Mouse (Mus musculus): Measurements from ENCODE around the gene Aamp. TPM values are rescaled to one million over a fixed set of nuclear protein-coding genes. Genes with fewer than 3 reads are reported as not detected.

Aamp gene
- total and polyA plus RNA-seq, 3 experiments: 63.5 to 265 (median 127) TPM

DNA sequence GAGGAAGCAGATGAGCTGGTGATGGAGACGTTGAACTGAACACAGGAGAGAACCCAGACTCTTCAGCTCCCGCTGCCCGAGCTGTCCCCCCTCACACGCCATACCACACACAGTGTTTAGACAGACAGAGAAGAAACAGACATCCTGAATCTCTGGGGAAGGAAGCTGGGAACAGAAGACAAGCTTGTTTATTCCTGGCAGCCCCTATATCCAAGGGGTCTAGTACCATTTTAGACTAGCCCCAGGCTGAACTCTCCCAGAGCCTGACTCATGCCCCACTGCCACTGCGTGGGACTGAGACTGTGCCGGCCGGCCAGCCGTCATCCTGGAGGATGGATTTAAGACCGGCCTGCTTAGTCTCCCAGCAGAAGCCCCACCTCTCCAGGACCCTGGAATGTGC is 9.5 kb downstream of the Aamp start:
- TF ChIP-seq CTCF (IDR thresholded peaks at IDR 0.05; ENCODE audit: low read depth, low read length): no peak
- TF ChIP-seq POLR2AphosphoS5 (IDR thresholded peaks at IDR 0.05; ENCODE audit: insufficient replicate concordance, low read depth, low read length): no peak
- TF ChIP-seq GATA2 (IDR thresholded peaks at IDR 0.05; ENCODE audit: borderline replicate concordance, low read depth, low read length): no peak
- no peak for TF ChIP-seq TAL1 (conservative IDR thresholded peaks at IDR 0.05; ENCODE audit: low read depth, low read length)
- TF ChIP-seq GATA1 (IDR thresholded peaks at IDR 0.05; ENCODE audit: borderline replicate concordance, low read length): no peak
- Histone ChIP-seq H3K9me3 (replicated peaks) (no peaks in the 10 kb centered on the region), H3K27me3 (ENCODE audit: insufficient read depth, low read length) (peaks cover 48% of the 10 kb centered on the region), H3K4me3 (ENCODE audit: low read depth, low read length) (no peak overlapping the region), H3K4me1 (ENCODE audit: insufficient read depth, low read depth, low read length) (peaks cover 35% of the 10 kb centered on the region), H3K36me3 (replicated peaks) (peaks cover 23% of the 10 kb centered on the region)
- DNase-seq (ENCODE audit: low spot score) (no peak), ATAC-seq (ENCODE audit: extremely low read depth, insufficient number of reproducible peaks, low FRiP score, poor library complexity, severe bottlenecking) (no peak)

DNA sequence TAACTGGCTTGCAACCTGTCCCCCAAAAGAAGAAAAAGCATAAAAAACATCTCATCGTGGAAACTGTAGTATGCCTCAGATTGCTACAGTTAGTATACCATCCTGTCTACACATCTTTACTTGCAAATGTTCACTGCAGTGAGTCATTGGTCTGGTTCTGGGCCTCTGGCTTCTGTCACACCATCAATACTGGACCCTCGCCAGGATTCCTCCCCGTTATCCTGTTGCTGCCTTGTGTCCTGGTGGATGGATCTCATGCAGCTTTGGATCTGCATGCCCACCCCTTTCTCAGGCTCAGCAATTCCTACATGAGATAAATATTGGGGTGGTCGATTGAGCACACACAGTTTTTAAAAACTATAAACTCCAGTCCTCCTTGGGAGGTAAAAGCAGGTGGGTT is 12.9 kb downstream of the Aamp start:
- no peak for DNase-seq (ENCODE audit: low spot score)
- Histone ChIP-seq H3K4me3 (ENCODE audit: low read depth, low read length) (no peak overlapping the region), H3K4me1 (ENCODE audit: insufficient read depth, low read depth, low read length) (peaks cover 8% of the 10 kb centered on the region; the same call in 1 of the 2 replicates), H3K27me3 (ENCODE audit: insufficient read depth, low read length) (peaks cover 28% of the 10 kb centered on the region), H3K36me3 (replicated peaks) (peaks cover 38% of the 10 kb centered on the region), H3K9me3 (replicated peaks) (no peaks in the 10 kb centered on the region)
- no peak for ATAC-seq (ENCODE audit: extremely low read depth, insufficient number of reproducible peaks, low FRiP score, poor library complexity, severe bottlenecking)
- TF ChIP-seq GATA1 (IDR thresholded peaks at IDR 0.05; ENCODE audit: borderline replicate concordance, low read length) (no peak), TAL1 (conservative IDR thresholded peaks at IDR 0.05; ENCODE audit: low read depth, low read length) (no peak), CTCF (IDR thresholded peaks at IDR 0.05; ENCODE audit: low read depth, low read length) (no peak), POLR2AphosphoS5 (IDR thresholded peaks at IDR 0.05; ENCODE audit: insufficient replicate concordance, low read depth, low read length) (no peak), GATA2 (IDR thresholded peaks at IDR 0.05; ENCODE audit: borderline replicate concordance, low read depth, low read length) (no peak)

DNA sequence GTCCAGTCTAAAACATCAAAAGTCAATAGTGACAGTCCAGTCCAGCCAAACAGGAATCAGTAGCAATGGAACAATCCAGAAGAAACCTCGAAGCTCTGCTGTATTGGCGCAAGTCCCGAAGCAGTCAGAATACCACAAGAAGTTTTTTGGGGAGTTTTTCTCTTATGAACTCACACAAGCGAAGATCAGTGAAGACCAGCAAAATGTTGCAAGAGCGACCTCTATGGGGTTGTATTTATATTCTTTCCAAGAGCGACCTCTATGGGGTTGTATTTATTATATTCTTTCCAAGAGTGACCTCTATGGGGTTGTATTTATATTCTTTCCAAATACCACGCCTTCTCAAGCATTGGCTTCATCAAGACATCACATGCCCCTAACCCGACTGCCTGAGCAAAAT is 15.8 kb downstream of the Aamp start:
- Histone ChIP-seq H3K36me3 (replicated peaks) (peaks cover 67% of the 10 kb centered on the region), H3K4me3 (ENCODE audit: low read depth, low read length) (no peak overlapping the region), H3K9me3 (replicated peaks) (no peaks in the 10 kb centered on the region), H3K4me1 (ENCODE audit: insufficient read depth, low read depth, low read length) (peaks cover 5% of the 10 kb centered on the region; the same call in 1 of the 2 replicates), H3K27me3 (ENCODE audit: insufficient read depth, low read length) (no peaks in the 10 kb centered on the region)
- ATAC-seq (ENCODE audit: extremely low read depth, insufficient number of reproducible peaks, low FRiP score, poor library complexity, severe bottlenecking) (no peak), DNase-seq (ENCODE audit: low spot score) (no peak)
- TF ChIP-seq GATA1 (IDR thresholded peaks at IDR 0.05; ENCODE audit: borderline replicate concordance, low read length): no peak

DNA sequence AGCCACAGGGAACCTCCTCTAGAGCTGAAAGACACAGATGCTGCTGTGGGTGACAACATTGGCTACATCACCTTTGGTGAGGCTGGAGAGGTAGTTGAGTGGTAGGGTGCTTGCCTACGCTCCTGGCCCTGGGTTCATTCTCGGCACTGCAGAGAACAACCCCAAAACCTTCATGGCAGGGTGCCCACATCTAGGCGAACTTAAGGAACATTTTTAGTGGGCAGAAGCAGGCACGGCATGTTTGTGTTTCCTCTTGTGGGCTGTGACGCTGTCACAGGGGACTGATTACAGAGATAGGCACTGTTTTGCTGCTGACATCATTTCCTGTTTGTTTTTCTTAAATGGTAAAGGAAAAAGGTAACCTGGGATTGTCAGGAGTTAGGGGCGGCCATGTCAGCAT is 22.0 kb downstream of the Aamp start:
- H3K4me1 ChIP-seq (ENCODE audit: insufficient read depth, low read depth, low read length): peaks cover 2% of the 10 kb centered on the region; the same call in 1 of the 2 replicates
- H3K36me3 ChIP-seq (replicated peaks): peaks cover 95% of the 10 kb centered on the region
- ATAC-seq (ENCODE audit: extremely low read depth, insufficient number of reproducible peaks, low FRiP score, poor library complexity, severe bottlenecking): no peak
- no peak for DNase-seq (ENCODE audit: low spot score)
- TF ChIP-seq POLR2AphosphoS5 (IDR thresholded peaks at IDR 0.05; ENCODE audit: insufficient replicate concordance, low read depth, low read length) (no peak), GATA2 (IDR thresholded peaks at IDR 0.05; ENCODE audit: borderline replicate concordance, low read depth, low read length) (no peak), TAL1 (conservative IDR thresholded peaks at IDR 0.05; ENCODE audit: low read depth, low read length) (no peak), CTCF (IDR thresholded peaks at IDR 0.05; ENCODE audit: low read depth, low read length) (no peak), GATA1 (IDR thresholded peaks at IDR 0.05; ENCODE audit: borderline replicate concordance, low read length) (no peak)
- H3K4me3 ChIP-seq (ENCODE audit: low read depth, low read length): no peak overlapping the region
- H3K27me3 ChIP-seq (ENCODE audit: insufficient read depth, low read length): no peaks in the 10 kb centered on the region
- no peaks in the 10 kb centered on the region for H3K9me3 ChIP-seq (replicated peaks)

DNA sequence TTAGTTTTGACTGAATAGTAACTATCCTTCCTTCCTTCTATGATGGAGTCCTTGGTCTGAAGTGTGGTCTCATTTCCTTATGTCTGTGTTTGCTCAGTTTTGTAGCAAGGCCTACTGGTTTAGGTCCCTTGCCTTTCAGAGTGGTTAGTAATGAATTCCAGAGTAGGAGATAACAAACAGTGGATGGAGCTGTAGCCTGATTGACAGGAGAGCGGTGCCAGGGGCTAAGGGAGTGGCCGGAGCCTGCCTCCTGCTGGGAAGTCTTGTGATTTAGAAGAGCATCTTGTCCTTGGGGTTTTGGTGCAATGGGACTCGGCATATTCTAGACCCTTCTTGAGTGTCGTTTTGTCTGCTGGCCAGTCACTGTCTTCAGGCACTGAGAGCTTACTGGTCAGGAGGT is 27.8 kb downstream of the Aamp start:
- H3K4me1 ChIP-seq (ENCODE audit: insufficient read depth, low read depth, low read length): peaks cover 5% of the 10 kb centered on the region; the same call in 1 of the 2 replicates

DNA sequence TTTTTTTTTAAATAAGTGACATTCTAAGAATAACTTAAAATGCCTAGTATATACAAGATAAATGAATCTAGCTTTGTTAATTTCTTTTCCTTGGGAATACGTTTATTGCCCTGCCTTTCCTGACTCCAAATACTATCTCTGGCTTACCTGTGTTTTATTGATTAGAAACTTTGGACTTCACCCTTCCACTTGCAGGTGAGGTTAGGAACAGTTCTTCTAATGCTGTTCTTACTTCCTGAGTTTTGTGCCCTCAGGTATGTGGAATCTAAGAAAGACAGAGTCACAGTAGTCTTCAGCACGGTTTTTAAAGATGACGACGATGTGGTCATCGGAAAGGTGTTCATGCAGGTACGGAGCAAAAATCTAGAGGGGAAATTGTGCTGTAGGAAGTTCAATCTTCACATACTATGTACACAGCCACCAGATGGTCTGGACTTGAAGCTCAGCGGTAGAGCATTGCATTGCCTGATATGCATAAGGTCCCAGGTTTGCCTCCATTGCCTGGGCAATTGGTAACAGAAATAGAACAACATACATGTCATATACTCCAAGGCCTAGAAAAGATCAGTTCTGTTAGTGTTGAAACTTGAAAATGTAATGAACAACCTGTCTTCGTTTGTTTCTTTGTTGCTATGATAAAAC is 28.7 kb downstream of the Aamp start:
- Histone ChIP-seq H3K27me3 (ENCODE audit: insufficient read depth, low read length) (no peaks in the 10 kb centered on the region), H3K9me3 (replicated peaks) (no peaks in the 10 kb centered on the region), H3K4me1 (ENCODE audit: insufficient read depth, low read depth, low read length) (peaks cover 5% of the 10 kb centered on the region; the same call in 1 of the 2 replicates), H3K36me3 (replicated peaks) (peaks cover 94% of the 10 kb centered on the region), H3K4me3 (ENCODE audit: low read depth, low read length) (no peak overlapping the region)
- TF ChIP-seq POLR2AphosphoS5 (IDR thresholded peaks at IDR 0.05; ENCODE audit: insufficient replicate concordance, low read depth, low read length): no peak
- DNase-seq (ENCODE audit: low spot score) (no peak), ATAC-seq (ENCODE audit: extremely low read depth, insufficient number of reproducible peaks, low FRiP score, poor library complexity, severe bottlenecking) (no peak)

More for the DNA sequence above, 27.8 kb downstream of the Aamp start:
- Histone ChIP-seq H3K9me3 (replicated peaks) (no peaks in the 10 kb centered on the region), H3K27me3 (ENCODE audit: insufficient read depth, low read length) (no peaks in the 10 kb centered on the region), H3K36me3 (replicated peaks) (peaks cover 93% of the 10 kb centered on the region), H3K4me3 (ENCODE audit: low read depth, low read length) (no peak overlapping the region)
- TF ChIP-seq CTCF (IDR thresholded peaks at IDR 0.05; ENCODE audit: low read depth, low read length) (no peak), GATA1 (IDR thresholded peaks at IDR 0.05; ENCODE audit: borderline replicate concordance, low read length) (no peak), TAL1 (conservative IDR thresholded peaks at IDR 0.05; ENCODE audit: low read depth, low read length) (no peak), POLR2AphosphoS5 (IDR thresholded peaks at IDR 0.05; ENCODE audit: insufficient replicate concordance, low read depth, low read length) (no peak), GATA2 (IDR thresholded peaks at IDR 0.05; ENCODE audit: borderline replicate concordance, low read depth, low read length) (no peak)
- ATAC-seq (ENCODE audit: extremely low read depth, insufficient number of reproducible peaks, low FRiP score, poor library complexity, severe bottlenecking): no peak
- no peak for DNase-seq (ENCODE audit: low spot score)

DNA sequence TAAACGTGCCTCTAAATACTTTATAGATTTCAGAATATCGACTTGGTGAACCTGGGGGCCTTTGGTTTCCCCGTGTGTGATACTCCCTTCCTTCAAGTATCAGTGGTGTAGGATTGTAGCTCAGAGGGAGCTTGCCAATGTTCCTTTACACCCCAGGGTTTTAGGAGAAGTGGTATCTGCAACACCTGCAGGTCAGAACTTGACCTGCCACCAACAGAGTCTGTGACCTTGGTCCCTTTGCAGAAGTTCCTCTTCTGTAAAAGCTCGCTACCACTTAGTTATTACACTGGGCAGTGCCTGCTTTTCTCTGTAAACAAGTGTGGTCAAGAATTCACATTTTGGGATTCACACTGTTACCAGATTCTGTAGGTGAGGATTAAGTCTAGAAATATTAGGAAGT is 34.4 kb downstream of the Aamp start:
- Histone ChIP-seq H3K4me1 (ENCODE audit: insufficient read depth, low read depth, low read length) (peaks cover 26% of the 10 kb centered on the region), H3K27me3 (ENCODE audit: insufficient read depth, low read length) (no peaks in the 10 kb centered on the region), H3K4me3 (ENCODE audit: low read depth, low read length) (no peak overlapping the region), H3K9me3 (replicated peaks) (no peaks in the 10 kb centered on the region), H3K36me3 (replicated peaks) (peaks cover 94% of the 10 kb centered on the region)
- ATAC-seq (ENCODE audit: extremely low read depth, insufficient number of reproducible peaks, low FRiP score, poor library complexity, severe bottlenecking) (no peak), DNase-seq (ENCODE audit: low spot score) (no peak)
- TF ChIP-seq TAL1 (conservative IDR thresholded peaks at IDR 0.05; ENCODE audit: low read depth, low read length) (no peak), GATA2 (IDR thresholded peaks at IDR 0.05; ENCODE audit: borderline replicate concordance, low read depth, low read length) (no peak)

Data from G1E (cell line).